Comparison of ENCODE assay signal across 8 mouse cellular contexts in the genomic region with DNA sequence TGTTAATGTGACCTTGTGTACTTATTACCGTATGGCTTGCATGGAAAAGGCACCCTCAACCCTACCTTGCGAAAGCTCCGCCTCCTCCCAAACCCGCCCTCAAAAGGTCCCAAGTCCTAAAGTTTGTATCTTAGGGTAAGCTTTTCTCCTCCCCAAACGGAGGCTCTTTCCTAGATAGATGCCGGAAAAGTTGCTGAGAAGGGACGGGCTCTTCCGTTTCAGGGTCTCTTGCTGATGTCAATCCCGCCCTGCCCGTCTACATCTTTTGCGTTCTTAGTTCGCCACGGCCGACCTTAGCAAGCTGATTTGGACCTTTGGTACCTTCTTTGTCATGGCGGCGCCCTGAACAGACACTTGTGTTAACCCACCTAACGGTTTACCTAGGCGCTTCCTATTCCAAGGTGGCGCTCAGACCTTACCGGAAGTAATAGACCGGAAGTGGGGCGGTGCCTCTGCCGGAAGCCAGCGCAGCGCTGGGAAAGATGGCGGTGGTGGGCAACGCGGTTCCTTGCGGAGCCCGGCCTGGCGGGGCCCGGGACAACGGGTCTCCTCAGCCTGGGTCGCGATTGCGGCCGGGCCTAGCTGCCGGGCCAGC. TPM values are rescaled to one million over a fixed set of nuclear protein-coding genes. Genes with fewer than 3 reads are reported as not detected.
DNase-seq lines count a peak whose midpoint lies in the region; ATAC-seq and TF ChIP-seq lines count a peak whose summit lies in the region.

A gene (plus strand): TSS at position 391 of the 595 bp plus-strand sequence.
A gene (minus strand): TSS at position 406 of the 595 bp plus-strand sequence.

- peak within 1 kb of the TSS; percentile 100 for H3K4me3 ChIP-seq in embryonic facial prominence, embryonic 11.5 days (ENCODE audit: low read depth, low read length)
- peak within 1 kb of the TSS; percentile 68 for H3K4me3 ChIP-seq in kidney, adult 2 months (ENCODE audit: insufficient read depth, low read depth, low read length)
- peak within 1 kb of the TSS; percentile 98 for H3K4me3 ChIP-seq in limb, embryonic 12.5 days (replicated peaks)
- peak within 1 kb of the TSS; percentile 100 for H3K4me3 ChIP-seq in midbrain, embryonic 15.5 days
- H3K4me3 ChIP-seq in spleen, adult 2 months (ENCODE audit: extremely low read depth, insufficient read depth, insufficient read length), result peak within 1 kb of the TSS; percentile 91

- TF ChIP-seq POLR2A in kidney, adult 2 months (IDR thresholded peaks at IDR 0.05; ENCODE audit: low read depth, low read length), result peak; percentile 59
- peak; percentile 92 for TF ChIP-seq POLR2A in spleen, adult 2 months (IDR thresholded peaks at IDR 0.05; ENCODE audit: low read depth, low read length)

- peak; percentile 89 for ATAC-seq in embryonic facial prominence, embryonic 11.5 days (replicated peaks; ENCODE audit: insufficient number of reproducible peaks, low FRiP score, low TSS enrichment, low read depth)
- peak; percentile 87 for ATAC-seq in limb, embryonic 12.5 days (ENCODE audit: insufficient number of reproducible peaks, insufficient read depth, low FRiP score, low TSS enrichment, low read depth)
- peak; percentile 97 for ATAC-seq in midbrain, embryonic 15.5 days (replicated peaks)

- peak within 1 kb of the TSS; percentile 75 for H3K27ac ChIP-seq in embryonic facial prominence, embryonic 11.5 days (replicated peaks; ENCODE audit: low read depth, low read length)
- peak within 1 kb of the TSS; percentile 87 for H3K27ac ChIP-seq in kidney, adult 2 months (ENCODE audit: insufficient read depth, low read depth, low read length)
- peak within 1 kb of the TSS; percentile 93 for H3K27ac ChIP-seq in limb, embryonic 12.5 days
- H3K27ac ChIP-seq in midbrain, embryonic 15.5 days, result peak within 1 kb of the TSS; percentile 71
- peak within 1 kb of the TSS; percentile 95 for H3K27ac ChIP-seq in spleen, adult 2 months (ENCODE audit: insufficient read depth, low read length)

- H3K36me3 ChIP-seq in embryonic facial prominence, embryonic 11.5 days (replicated peaks; ENCODE audit: control insufficient read depth, insufficient read depth, low read depth, low read length), result peaks cover 2% of the 10 kb centered on the region; the same call in 1 of the 2 replicates
- H3K36me3 ChIP-seq in kidney, adult 2 months (ENCODE audit: control insufficient read depth, insufficient read depth, low read length), result no peaks in the 10 kb centered on the region
- H3K36me3 ChIP-seq in limb, embryonic 12.5 days, result peaks cover 28% of the 10 kb centered on the region
- H3K36me3 ChIP-seq in midbrain, embryonic 15.5 days (replicated peaks), result peaks cover 9% of the 10 kb centered on the region
- H3K36me3 ChIP-seq in spleen, adult 2 months (ENCODE audit: control insufficient read depth, insufficient read depth, low read length), result peaks cover 9% of the 10 kb centered on the region; the same call in 1 of the 2 replicates

- H3K9ac ChIP-seq in embryonic facial prominence, embryonic 11.5 days (replicated peaks; ENCODE audit: low read length), result peak within 1 kb of the TSS; percentile 97
- H3K9ac ChIP-seq in limb, embryonic 12.5 days (replicated peaks), result peak within 1 kb of the TSS; percentile 93
- H3K9ac ChIP-seq in midbrain, embryonic 15.5 days, result peak within 1 kb of the TSS; percentile 99

- peak within 1 kb of the TSS; percentile 57 for H3K4me2 ChIP-seq in embryonic facial prominence, embryonic 11.5 days (ENCODE audit: low read depth, low read length)
- H3K4me2 ChIP-seq in limb, embryonic 12.5 days, result peak within 1 kb of the TSS; percentile 73
- H3K4me2 ChIP-seq in midbrain, embryonic 15.5 days, result peak within 1 kb of the TSS; percentile 91

- TF ChIP-seq CTCF in kidney, adult 2 months (conservative IDR thresholded peaks at IDR 0.05; ENCODE audit: insufficient read depth, insufficient read length, low read depth, low read length), result no peak
- no peak for TF ChIP-seq CTCF in spleen, adult 2 months (IDR thresholded peaks at IDR 0.05; ENCODE audit: extremely low read depth, insufficient read depth, insufficient read length, insufficient replicate concordance)

- H3K4me1 ChIP-seq in embryonic facial prominence, embryonic 11.5 days (ENCODE audit: control insufficient read depth, insufficient read depth, low read length), result no peaks in the 10 kb centered on the region
- H3K4me1 ChIP-seq in kidney, adult 2 months (ENCODE audit: control insufficient read depth, insufficient read depth, low read length), result peaks cover 7% of the 10 kb centered on the region; the same call in 1 of the 2 replicates
- peaks cover 17% of the 10 kb centered on the region for H3K4me1 ChIP-seq in limb, embryonic 12.5 days (replicated peaks)
- H3K4me1 ChIP-seq in midbrain, embryonic 15.5 days, result peaks cover 29% of the 10 kb centered on the region
- peaks cover 6% of the 10 kb centered on the region for H3K4me1 ChIP-seq in spleen, adult 2 months (ENCODE audit: control insufficient read depth, insufficient read depth, insufficient read length)

- H3K9me3 ChIP-seq in embryonic facial prominence, embryonic 11.5 days (replicated peaks; ENCODE audit: control insufficient read depth, low read length), result no peaks in the 10 kb centered on the region
- H3K9me3 ChIP-seq in limb, embryonic 12.5 days, result no peaks in the 10 kb centered on the region
- no peaks in the 10 kb centered on the region for H3K9me3 ChIP-seq in midbrain, embryonic 15.5 days

- DNase-seq in urinary bladder, adult 18-20 months (ENCODE audit: low spot score in 2 of 2), result peak; percentile 82
- no peak for DNase-seq in urinary bladder, postnatal 10 days (ENCODE audit: low spot score)
- DNase-seq in embryonic facial prominence, embryonic 11.5 days (ENCODE audit: low spot score), result peak; percentile 92
- DNase-seq in heart, adult 18-20 months, result peak; percentile 91 to 93
- DNase-seq in kidney, adult 2 months, result peak; percentile 95
- peak; percentile 82 to 88 for DNase-seq in spleen, adult 2 months (ENCODE audit: low read depth in 1 of 2, low spot score in 2 of 2)

- under 1% methylated on average over 33 of the region's 38 CpGs for WGBS in embryonic facial prominence, embryonic 11.5 days
- under 1% methylated on average over 38 of the region's 38 CpGs for WGBS in kidney, adult 2 months
- WGBS in limb, embryonic 12.5 days, result under 1% methylated on average over 38 of the region's 38 CpGs
- under 1% methylated on average over 38 of the region's 38 CpGs for WGBS in midbrain, embryonic 15.5 days
- under 1% methylated on average over 38 of the region's 38 CpGs for WGBS in spleen, adult 2 months

- no peaks in the 10 kb centered on the region for H3K27me3 ChIP-seq in embryonic facial prominence, embryonic 11.5 days (ENCODE audit: control insufficient read depth, insufficient read depth, low read length)
- H3K27me3 ChIP-seq in kidney, adult 2 months (replicated peaks; ENCODE audit: control insufficient read depth, insufficient read depth, low read length), result no peaks in the 10 kb centered on the region
- no peaks in the 10 kb centered on the region for H3K27me3 ChIP-seq in limb, embryonic 12.5 days
- no peaks in the 10 kb centered on the region for H3K27me3 ChIP-seq in midbrain, embryonic 15.5 days (replicated peaks)
- no peaks in the 10 kb centered on the region for H3K27me3 ChIP-seq in spleen, adult 2 months (ENCODE audit: control insufficient read depth, insufficient read depth, low read length)

RNA-seq across cellular contexts. Expression of the first gene that starts in this region (rescaled TPM):
- 35.0 and 35.9 TPM in 2 replicates for polyA plus RNA-seq in embryonic facial prominence, embryonic 11.5 days (2014; fragmentation: Nextera tagmentation; extraction: Ambion mirVana)
- 10 to 100 TPM; 12.5 to 12.9 TPM for total RNA-seq in heart, adult 18-20 months (2021)
- polyA plus RNA-seq in kidney, adult 2 months (2012; rRNA removed), result 59.9 and 81.3 TPM in 2 replicates
- 53.3 and 57.7 TPM in 2 replicates for polyA plus RNA-seq in limb, embryonic 12.5 days (2016; fragmentation: Nextera tagmentation; extraction: Ambion mirVana)
- polyA plus RNA-seq in midbrain, embryonic 15.5 days (2015; fragmentation: Nextera tagmentation; extraction: Ambion mirVana), result 59.1 and 59.8 TPM in 2 replicates
- polyA plus RNA-seq in spleen, adult 2 months (2012; rRNA removed), result 83.2 and 114 TPM in 2 replicates

RNA-seq across cellular contexts. Expression of the second gene that starts in this region (rescaled TPM):
- 36.7 and 38.9 TPM in 2 replicates for polyA plus RNA-seq in embryonic facial prominence, embryonic 11.5 days (2014; fragmentation: Nextera tagmentation; extraction: Ambion mirVana)
- total RNA-seq in heart, adult 18-20 months (2021), result 10 to 100 TPM; 15.1 to 17.6 TPM
- polyA plus RNA-seq in kidney, adult 2 months (2012; rRNA removed), result 8.5 and 11.3 TPM in 2 replicates
- 38.1 and 40.3 TPM in 2 replicates for polyA plus RNA-seq in limb, embryonic 12.5 days (2016; fragmentation: Nextera tagmentation; extraction: Ambion mirVana)
- polyA plus RNA-seq in midbrain, embryonic 15.5 days (2015; fragmentation: Nextera tagmentation; extraction: Ambion mirVana), result 46.1 and 47.4 TPM in 2 replicates
- polyA plus RNA-seq in spleen, adult 2 months (2012; rRNA removed), result 8.8 and 9.0 TPM in 2 replicates
